Mouse (Mus musculus): Measurements from ENCODE around the gene Mrpl16.

DNA sequence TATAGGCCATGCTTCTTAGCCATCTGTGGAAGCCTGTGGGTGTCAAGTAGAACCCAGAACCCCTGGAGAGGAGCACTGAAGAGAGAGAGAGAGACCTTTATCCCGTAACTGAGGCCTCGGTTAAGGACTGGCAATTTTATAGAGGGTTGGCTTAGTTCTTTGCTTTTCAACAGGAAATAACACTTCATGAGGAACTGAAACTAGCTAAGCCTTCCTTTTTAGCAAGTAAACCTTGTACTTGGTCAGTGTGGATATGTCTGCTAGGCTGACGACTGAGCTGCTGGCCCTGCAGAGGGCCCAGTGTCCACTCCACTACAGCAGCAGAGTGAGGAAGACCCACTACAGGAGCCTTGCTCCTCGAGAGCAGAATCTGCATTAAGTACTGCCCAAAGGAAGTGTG lies 3.8 kb upstream of the Mrpl16 start:
- TF ChIP-seq E2F4 (IDR thresholded peaks at IDR 0.05; ENCODE audit: borderline replicate concordance, low read depth, low read length): no peak
- no peak for TF ChIP-seq CTCF (IDR thresholded peaks at IDR 0.05 in 2 of 3, conservative IDR thresholded peaks at IDR 0.05 in 1 of 3; ENCODE audit: control insufficient read depth in 1 of 3, insufficient read depth in 1 of 3, low read depth in 2 of 3, low read length in 3 of 3, poor library complexity in 1 of 3, severe bottlenecking in 1 of 3)
- no peak for TF ChIP-seq MAX (IDR thresholded peaks at IDR 0.05; ENCODE audit: low read length)
